Mouse (Mus musculus): ENCODE results near the gene Limch1.
A peak's percentile ranks its signal among the peaks of the same experiment; 100 is the strongest.

Limch1 gene

DNA sequence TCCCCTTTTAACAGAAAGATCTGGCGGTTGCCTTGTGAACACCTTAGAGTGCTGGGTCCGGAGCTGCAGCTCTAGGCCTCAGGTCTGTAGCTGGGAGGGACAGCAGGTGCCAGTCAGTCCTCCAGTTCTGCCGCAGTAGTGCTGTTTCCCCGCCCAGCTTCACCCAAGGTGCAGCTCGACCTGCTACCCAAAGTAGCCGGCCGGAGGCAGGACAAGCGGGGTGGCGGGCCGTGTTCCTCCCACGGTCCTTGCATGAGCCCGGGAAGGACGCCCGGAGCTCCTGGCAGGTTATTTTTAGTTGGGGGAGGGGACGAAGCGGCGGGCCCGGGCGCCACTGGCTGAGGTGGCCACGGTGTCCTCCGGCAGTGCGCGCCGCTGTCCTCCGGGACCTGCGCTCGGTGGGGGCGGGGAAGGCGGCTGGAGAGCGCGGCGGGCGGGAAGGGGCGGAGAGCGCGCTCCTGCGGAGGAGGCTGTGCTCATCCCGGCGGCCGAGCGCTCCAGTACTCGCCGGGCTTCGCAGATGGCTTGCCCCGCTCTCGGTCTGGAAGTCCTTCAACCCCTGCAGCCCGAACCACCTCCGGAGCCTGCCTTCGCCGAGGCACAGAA is at the start of gene Limch1:
Gene Limch1, plus strand, starts transcription at position 438 of the 606 bp plus-strand sequence.
- peak; percentile 68 to 76 for DNase-seq (ENCODE audit: low spot score in 2 of 2)

DNA sequence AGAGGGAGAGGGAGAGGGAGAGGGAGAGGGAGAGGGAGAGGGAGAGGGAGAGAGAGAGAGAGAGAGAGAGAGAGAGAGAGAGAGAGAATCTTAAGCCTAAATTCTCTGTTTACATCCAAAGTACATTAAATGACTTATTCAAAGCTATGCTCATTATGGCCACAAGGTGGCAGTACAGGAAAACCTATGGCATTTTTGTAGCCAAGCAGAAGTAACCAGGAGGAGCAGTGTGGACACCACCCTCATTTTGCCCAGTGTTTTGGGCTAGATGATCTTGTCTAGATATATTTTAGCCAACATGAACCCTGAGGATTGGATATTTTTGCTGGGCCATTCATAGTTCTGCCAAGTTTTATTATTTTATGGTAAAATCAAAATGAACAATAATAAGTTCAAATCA is 48.5 kb upstream of the Limch1 start:
- peak; percentile 66 for DNase-seq (ENCODE audit: low spot score in 2 of 2)

DNA sequence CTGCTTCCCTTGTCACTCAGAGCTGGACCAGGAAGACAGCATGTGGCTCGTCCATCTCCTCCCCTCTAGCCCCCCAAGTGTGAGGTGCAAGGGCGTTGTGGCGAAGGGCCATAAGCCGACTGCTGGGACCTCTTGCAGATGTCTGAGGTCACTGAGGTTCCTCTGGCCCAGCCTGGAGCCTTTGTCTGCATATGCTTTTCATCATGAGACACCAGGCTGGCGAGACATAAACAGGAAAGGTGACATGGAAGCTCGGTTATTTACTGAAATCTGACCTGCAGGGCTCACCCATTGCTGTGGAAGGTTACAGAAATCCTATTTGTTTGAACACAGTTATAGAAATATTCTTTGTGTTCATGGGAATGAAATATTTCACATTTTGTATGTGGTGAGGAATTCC is 45.7 kb upstream of the Limch1 start:
- DNase-seq (ENCODE audit: low spot score in 2 of 2), result no peak

DNA sequence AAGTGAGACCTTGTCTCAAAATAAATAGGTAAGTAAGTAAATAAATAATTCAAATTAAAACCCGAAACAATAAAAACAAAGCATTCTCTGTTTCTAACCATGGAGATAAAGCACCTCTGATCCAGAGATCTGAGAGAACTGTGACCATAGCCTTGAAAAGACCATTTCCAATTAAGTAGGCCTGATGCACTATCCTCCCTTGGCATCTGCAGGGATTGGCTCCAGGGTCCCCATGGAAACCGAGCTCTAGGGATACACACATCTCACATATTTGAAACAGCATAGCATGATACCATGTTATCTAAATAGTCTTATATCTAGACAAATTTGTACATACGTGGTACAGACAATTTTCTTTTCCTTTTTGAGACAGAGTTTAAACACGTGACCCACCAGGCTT is 43.7 kb upstream of the Limch1 start:
- DNase-seq (ENCODE audit: low spot score in 2 of 2), result no peak

DNA sequence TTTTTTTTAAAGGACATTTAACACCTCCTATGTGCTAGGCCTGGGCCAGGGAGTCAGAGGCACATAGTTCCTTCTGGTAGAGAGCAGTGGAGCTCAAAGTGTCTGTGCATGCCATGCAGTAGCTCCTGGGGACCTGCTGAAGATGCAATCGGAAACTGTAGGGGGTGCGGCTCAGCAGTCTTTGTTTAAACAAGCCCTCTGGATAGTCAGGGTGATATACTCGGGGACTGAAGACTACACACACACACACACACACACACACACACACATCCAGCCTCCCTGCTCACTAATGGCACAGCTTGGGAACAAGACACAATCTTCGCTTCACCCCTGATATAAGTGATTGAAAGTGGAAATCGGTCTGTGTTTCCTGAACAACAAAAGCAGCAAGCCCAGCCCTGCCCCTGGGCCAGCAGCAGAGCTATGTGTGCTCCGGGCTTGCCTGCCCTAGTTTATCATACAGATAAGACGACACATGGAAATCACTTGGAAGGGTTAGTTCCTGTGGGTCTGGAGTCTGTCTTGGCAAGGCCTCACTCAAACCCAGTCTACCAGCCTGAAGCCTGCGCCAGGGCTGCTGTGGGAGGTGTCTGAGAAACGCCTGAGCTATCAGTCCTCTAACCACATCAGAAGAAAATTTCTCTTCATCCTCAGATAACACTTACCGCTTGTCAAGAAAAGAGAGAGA is 42.2 kb upstream of the Limch1 start:
- no peak for DNase-seq (ENCODE audit: low spot score in 2 of 2)

DNA sequence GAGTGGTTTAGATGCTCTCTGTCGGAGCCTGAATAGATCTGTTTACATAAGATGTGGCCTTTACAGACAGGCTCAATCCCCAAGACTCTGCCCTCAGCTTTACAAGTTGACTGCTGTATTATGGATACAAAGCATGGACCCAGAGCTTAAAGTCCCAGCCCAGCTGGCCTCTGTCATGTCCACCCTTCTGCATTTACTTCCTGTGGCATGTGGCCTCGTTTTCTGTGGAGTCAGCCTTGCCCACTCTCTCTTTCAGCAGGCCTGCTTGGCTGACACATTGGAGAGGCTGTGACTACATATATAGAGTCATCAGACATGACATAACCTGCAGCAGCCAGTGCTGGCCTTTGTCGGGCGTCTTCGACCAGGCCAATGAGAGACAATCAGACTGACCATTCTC is 37.8 kb upstream of the Limch1 start:
- DNase-seq (ENCODE audit: low spot score in 2 of 2), result no peak

DNA sequence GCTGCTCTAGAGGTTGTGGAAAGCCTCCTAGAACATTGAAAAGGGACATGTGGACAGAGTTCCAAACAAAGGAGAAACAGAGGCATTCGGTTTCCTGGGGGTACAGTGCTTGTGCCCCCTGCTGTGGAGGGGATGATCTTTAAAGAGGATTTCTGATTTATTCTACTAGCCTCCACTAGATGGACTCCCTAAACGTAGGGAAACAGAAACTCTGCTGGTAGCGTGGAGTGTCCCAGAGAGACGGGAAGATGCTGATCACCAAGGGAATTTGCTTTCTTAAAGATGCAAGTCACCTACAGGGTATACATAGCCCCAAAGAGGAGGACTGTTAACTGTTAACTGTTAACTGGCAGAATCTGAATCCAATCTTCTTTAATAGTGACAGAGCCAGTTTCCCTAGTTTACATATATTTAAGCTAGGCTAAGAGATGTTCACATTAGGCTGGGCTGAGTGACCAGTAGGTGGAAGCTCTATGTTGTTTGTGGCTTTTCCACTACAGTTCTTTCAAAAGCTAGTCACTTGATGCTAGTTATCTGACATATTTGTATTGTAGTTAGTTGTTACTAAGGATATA is 35.1 kb upstream of the Limch1 start:
- DNase-seq (ENCODE audit: low spot score in 2 of 2), result peak in 1 of 2 experiments; percentile 42

DNA sequence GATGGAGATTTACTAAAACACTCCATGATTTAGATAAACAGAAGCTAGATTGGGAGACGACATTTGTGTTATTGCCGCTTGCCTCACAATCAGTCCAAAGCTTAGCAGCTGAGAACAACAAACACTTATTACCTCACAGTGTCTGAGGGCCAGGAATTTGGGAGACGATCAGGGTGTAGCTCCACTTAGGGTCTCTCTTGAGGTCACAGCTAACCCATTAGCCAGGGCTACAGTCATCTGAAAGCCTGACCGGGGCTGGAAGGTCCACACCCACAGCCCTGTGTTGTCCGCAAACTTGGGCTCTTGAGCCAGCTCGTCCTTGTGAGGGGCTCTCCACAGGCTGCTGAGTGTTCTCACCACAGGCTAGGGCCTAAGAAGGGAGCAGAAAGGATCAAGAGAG is 32.8 kb upstream of the Limch1 start:
- DNase-seq (ENCODE audit: low spot score in 2 of 2), result no peak

DNA sequence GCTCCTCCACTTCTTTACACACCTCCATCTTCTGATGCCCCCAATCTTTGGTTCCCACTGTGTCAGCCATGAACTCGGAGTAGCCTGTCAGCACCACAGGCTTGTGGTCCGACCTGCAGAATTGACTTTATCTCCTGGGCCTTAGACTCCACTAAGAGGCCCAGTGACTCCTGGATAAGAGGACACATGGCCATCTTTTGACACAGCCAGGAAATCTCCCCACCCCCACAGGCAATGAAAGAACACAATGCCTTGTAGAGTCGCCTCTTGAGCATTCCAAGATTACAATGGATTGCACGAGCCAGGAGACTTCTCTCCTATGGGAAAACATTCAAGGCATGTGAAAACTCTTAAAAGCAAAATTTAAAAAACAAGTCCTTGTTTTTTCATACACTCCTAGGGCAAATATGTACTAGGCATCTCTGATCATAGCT is 30.1 kb upstream of the Limch1 start:
- DNase-seq (ENCODE audit: low spot score in 2 of 2), result no peak

DNA sequence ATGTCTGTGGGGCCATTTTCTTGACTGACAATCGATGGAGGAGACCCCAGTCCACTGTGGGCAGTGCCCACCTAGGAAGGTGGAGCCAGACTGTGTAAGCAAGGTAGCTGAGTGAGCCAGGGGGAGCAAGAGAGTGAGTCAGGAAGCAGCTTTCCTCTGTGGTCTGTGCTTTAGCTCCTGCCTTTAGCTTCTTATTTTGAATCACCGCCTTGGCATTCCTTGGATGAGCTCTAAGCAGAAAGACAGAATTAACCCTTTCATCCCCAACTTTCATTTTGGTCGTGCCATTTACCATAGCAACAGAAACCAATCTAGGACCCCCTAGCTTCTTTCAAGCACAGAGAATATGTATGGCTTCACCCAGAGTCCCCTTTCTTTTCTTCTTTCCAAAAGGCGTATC is 27.7 kb upstream of the Limch1 start:
- no peak for DNase-seq (ENCODE audit: low spot score in 2 of 2)

DNA sequence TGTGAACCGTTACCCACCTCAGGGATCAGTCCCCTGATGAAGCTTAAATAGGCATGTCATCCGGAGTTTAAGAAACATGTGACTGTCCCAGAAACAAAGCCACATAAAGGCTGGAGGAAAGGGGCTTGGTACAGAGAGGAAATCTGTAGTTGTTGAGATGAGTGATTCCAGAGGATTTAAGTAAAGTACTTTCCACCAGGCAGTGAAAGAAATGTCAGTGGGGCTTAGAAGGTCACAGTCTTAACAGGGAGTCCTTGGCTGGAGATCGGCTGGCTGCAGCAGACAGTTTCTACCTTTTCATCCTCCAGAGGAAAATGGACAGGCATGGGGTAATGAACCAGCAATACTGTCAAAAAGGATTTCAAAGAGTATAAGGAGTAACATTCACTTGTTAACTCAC is 27.2 kb upstream of the Limch1 start:
- DNase-seq (ENCODE audit: low spot score in 2 of 2), result no peak

DNA sequence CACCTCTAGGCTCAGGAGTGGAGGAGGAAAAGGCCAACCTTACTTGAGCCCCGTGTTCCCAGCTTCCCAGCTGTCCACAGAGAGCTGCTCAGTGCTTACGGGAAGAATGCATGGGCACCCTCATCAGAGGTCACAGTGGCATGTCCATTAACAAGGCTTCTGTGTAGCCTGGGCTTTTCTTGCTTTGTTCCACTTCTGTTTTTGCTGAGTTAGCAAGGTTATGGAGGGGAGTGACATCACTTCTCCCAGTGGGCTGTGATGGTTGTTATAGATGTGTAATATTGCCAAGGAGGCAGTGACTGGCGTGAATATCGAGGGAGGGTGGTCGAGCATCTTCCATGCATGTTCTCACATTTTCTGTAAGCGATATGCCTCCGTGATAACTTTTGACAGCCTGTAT is 26.7 kb upstream of the Limch1 start:
- no peak for DNase-seq (ENCODE audit: low spot score in 2 of 2)

DNA sequence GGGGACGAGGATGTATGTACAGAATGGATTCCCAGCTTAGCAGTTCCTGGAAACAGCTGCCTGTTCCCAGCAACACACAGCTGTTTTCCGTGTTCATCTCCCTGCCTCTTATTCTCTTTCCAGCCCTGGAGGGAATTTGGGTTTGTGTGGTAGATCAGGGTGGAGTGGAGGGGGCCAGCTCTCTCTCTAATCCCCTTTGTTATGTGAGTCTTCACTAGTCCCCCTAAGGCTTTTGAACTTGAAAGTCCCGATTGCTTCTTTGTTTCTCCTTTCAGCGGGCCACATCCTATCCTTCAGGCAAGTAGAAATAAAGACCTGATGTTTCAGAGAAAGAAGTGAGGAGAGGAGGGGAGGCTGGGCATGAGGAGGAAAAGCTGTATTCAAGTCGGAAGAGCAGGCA is 24.7 kb upstream of the Limch1 start:
- no peak for DNase-seq (ENCODE audit: low spot score in 2 of 2)

DNA sequence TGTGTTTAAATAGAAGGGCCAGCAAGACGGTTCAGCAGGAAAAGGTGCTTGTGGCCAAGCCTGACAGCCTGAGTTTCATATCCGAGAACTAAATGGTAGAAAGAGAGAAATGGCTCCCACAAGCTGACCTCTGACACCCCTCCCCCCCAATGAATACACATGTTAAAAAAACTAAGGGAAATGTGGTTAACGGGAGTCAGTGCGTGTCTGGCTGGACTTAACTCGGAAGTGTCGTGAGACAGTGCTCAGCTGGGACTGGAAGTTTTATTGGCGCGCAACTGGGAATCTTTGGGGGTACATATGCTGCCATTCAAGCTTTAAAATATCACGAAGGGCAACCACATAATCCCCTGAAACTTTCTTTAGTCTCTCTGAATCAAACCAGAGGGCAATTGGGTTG is 23.0 kb upstream of the Limch1 start:
- DNase-seq (ENCODE audit: low spot score in 2 of 2), result no peak

DNA sequence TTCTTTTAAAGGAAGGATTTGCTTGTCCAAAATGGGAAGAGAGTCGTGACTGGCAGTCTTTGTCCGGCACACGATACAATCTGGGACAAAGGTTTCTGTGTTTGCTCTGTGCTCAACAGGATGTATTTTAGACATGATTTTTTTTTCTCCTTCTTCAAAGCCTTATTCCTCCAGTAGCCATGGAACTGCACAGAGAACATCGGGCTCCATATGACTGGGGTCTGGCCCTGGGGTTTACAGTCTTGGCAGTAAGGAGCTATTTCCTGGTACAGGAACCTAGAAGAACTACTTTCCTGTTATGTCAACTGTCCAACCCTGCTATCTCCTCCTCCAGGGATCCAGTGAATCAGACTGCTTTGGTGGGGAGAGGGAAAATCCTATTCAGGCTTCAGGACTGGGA is 22.6 kb upstream of the Limch1 start:
- no peak for DNase-seq (ENCODE audit: low spot score in 2 of 2)

DNA sequence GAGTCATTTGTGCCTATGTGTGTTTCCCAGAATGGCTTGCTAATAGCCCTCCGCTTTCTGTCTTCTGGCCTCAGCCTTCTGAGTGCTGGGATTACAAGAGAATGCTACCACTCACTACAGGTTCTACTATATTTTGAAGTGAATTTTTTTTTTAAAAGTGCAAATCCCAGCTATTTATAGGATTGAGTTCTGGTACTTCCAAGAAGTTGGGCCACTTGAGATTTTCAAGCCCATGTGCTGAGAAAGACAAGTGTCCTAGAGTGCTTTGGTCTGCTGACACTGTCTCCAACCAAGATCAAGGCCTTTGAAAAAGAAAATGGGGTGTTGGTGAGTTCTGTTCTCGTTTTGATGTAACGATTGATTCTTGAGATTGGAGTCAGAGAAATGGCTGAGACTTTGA is 22.0 kb upstream of the Limch1 start:
- DNase-seq (ENCODE audit: low spot score in 2 of 2), result no peak

DNA sequence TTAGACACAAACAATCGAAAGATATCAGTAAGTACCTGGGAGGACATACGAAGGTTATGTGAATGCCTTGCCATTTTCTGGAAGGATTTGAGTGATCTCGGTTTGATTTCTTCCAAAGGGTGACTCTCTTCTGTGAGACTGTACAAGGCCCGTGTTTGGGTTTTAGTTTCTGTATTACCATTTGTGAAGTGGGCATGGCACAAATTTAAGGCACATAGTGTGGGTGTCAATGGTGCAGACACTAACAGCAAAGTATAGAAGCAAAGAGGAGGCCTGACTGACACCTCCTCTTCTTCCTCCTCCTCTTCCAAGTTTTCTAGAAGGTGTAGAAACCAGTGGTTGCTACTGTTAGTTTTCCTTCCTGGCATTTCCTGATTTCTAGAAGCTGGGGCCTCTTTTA is 16.3 kb upstream of the Limch1 start:
- no peak for DNase-seq (ENCODE audit: low spot score in 2 of 2)

DNA sequence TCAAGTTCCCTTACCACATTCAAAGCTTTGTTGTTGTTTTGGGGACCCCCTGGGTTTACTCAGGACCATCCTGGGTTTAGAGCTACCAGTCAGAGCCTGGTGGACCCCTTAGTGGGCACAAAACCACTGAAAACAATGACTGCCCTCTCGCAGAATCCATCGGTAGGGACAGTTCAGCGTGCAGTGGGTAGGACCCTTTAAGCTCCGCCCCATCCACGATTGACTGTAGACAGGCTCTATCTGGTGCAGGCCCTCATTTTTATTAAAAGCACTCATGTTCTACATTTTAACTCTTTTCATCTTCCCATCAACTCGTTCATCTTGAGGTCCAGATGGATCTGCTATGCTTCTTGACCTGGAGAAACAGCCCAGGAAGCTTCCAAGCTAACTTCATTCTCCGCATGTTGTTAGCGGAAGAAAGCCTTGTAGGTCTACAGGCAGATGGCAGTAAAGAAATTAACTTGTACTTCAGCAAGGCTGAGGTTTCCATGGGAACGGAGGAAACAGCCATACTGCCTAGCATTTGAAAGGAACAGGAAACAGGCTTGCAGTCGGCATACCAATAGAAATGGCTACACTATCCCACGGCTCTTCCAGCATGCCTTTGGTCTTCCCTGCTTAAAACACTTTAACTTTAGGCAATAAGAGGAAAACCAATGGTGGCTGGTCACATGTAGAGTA is 14.9 kb upstream of the Limch1 start:
- DNase-seq (ENCODE audit: low spot score in 2 of 2), result peak; percentile 85 to 93

DNA sequence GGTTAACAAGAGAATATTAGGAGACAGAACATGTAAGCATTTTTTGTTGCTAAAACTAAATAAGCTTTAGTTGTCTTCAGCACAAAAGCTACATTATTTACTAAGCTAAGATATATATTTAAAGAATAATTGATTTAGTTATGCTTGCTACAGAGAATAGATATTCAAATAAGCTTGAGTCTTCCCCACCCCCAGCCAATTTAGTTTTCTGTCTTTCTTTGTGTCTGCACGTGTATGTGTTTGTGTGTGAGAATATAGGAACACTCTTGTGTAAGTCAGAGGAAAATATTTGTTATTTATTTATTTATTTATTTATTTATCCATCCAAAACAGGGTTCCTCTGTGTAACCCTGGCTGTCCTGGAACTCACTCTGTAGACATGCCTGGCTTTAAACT is 14.3 kb upstream of the Limch1 start:
- no peak for DNase-seq (ENCODE audit: low spot score in 2 of 2)

DNA sequence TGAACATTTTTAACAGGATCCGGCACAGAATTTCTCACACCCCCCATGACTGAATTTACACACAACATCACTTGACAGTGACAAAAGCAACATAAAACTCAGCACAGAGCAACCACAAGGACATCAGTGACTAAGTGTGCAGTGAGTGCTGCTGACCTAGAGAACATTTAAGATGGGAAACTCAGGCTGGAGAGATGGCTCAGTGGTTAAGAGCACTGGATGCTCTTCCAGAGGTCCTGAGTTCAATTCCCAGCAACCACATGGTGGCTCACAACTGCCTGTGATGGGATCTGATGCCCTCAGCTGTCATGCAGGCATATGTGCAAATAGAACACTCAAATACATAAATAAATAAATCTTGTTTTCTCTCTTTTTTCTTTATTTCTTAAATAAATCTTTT is 12.1 kb upstream of the Limch1 start:
- no peak for DNase-seq (ENCODE audit: low spot score in 2 of 2)

DNA sequence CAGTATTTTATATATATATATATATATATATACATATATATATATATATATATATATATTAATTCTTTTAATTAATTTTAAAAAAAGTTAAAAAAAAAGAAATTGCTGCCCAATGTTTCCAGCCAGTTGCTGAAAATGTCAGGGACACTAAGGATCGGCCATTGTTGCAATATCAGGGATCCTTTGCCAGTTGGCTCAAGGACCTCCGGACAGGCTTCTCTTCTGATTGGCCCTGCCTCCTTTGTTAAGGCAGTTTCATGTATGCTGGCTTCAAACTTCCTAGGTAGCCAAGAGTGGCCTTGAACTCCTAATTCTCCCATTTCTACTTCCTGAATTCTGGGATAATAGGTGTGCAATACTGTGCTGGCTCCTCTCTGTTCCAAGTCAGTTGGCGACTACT is 6.3 kb upstream of the Limch1 start:
- no peak for DNase-seq (ENCODE audit: low spot score in 2 of 2)

DNA sequence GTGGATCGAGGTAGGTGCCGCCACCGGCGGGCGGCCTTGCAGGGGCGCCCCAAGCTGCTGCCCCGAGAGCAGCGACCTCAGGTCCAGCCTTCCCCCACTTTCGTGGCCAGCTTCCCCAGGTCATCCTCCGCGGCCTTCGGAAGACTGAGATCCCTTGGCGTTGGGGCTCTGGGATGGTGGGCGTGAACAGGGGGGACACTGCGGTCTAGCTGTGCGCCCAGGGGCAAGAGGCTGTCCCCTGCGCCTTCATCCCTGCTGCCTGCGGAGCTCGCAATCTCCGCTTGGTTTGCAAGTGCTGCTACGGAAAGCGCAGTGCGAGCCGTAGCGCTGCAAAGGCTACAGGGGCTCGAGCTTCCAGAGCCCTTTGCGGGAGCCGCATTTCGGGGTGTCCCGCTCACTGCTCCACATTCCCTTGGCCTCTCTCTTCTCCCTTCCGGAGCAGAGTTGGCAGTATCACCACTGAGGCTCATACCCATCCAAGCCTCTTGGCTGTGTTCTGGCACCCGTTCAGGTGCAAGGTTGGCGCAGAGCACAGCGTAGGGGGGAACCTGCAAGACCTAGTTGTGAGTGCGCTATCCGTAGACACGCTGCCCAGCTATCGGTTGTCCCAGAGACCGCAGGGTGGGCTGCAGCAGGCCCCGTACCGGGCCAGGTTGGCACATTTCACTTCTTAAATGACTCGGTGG is 512 bp downstream of the Limch1 start:
- DNase-seq (ENCODE audit: low spot score in 2 of 2), result peak; percentile 64 to 66

Data from right cerebral cortex, postnatal 10 days (tissue).